Mouse (Mus musculus): Measurements from ENCODE around the gene Atp6v1g3. TPM values are rescaled to one million over a fixed set of nuclear protein-coding genes. Genes with fewer than 3 reads are reported as not detected.

Gene Atp6v1g3
- total RNA-seq, 2 experiments from 2014 or later: not detected

Other genes with a start within 250 kb of the Atp6v1g3 start
- gene Ptprc, start 98.0 kb upstream of the Atp6v1g3 start, total RNA-seq (2021): 1 to 10 TPM; 4.5 to 5.5 TPM

Measured in heart, postnatal 10 days (tissue).